Mouse (Mus musculus) liver, embryonic 14.5 days (tissue): ENCODE measurements around the gene Pip5k1b. TPM values are rescaled to one million over a fixed set of nuclear protein-coding genes. Genes with fewer than 3 reads are reported as not detected.

Experiments used
- ATAC-seq: fragments of 200-750 bp; cut with Nextera tagmentation; 2 replicates; pipeline ENCODE4 v1.8.0; 2017; ENCODE audit warnings: moderate number of reproducible peaks, mild to moderate bottlenecking, moderate library complexity; ENCODE audit not compliant: insufficient read depth
- DNase-seq, 3 experiments: peaks; one replicate each; pipeline ENCODE4 v3.0.0-alpha.2; 2012 to 2013; ENCODE audit warnings: low read depth in 3 of 3, low spot score in 3 of 3
- H3K27ac ChIP-seq: fragments of 300-500 bp; sonication (generic); 2 replicates; pipeline ENCODE4 v1.5.1; 2014; ENCODE audit warnings: moderate library complexity, mild to moderate bottlenecking, control low read depth, inconsistent platforms
- H3K27me3 ChIP-seq: fragments of 300-500 bp; sonication (generic); 2 replicates; pipeline ENCODE4 v1.6.1; 2014; ENCODE audit warnings: mild to moderate bottlenecking, low read length, moderate library complexity; ENCODE audit not compliant: control insufficient read depth, insufficient read depth
- H3K36me3 ChIP-seq: fragments of 300-500 bp; sonication (generic); replicated peaks from 2 replicates; pipeline ENCODE4 v1.6.1; 2014; ENCODE audit warnings: low read depth; ENCODE audit not compliant: control insufficient read depth, insufficient read depth
- H3K4me1 ChIP-seq, 2 experiments: fragments of 200-500 bp in 1 of 2; fragments of 300-500 bp in 1 of 2; sonication (generic) in 1 of 2; replicated peaks; 2 replicates each; pipeline ENCODE4 v1.6.1; 2012 to 2014; ENCODE audit warnings: antibody characterized with exemption in 1 of 2, inconsistent platforms in 1 of 2, low read length in 1 of 2; ENCODE audit not compliant: control insufficient read depth in 2 of 2, insufficient read depth in 2 of 2
- H3K4me2 ChIP-seq: fragments of 300-500 bp; sonication (generic); 2 replicates; pipeline ENCODE4 v1.6.1; 2014; ENCODE audit warnings: low read depth, mild to moderate bottlenecking, control low read depth, moderate library complexity
- H3K4me3 ChIP-seq, 2 experiments: fragments of 200-500 bp in 1 of 2; fragments of 300-500 bp in 1 of 2; sonication (generic) in 1 of 2; 2 replicates each; pipeline ENCODE4 v1.5.1; 2012 to 2014; ENCODE audit warnings: low read depth in 2 of 2, low read length in 2 of 2, mild to moderate bottlenecking in 2 of 2, control low read depth in 1 of 2, inconsistent platforms in 1 of 2, moderate library complexity in 1 of 2; ENCODE audit not compliant: insufficient read depth in 1 of 2
- H3K9ac ChIP-seq: fragments of 300-500 bp; sonication (generic); replicated peaks from 2 replicates; pipeline ENCODE4 v1.6.1; 2014; ENCODE audit warnings: mild to moderate bottlenecking, control low read depth, moderate library complexity
- H3K9me3 ChIP-seq: fragments of 300-500 bp; sonication (generic); 2 replicates; pipeline ENCODE4 v1.6.1; 2016; ENCODE audit warnings: low read length, mixed read lengths; ENCODE audit not compliant: control insufficient read depth
- CTCF ChIP-seq: IDR thresholded peaks from 2 replicates; pipeline ENCODE4 v1.5.1; 2016; ENCODE audit warnings: antibody characterized with exemption, low read depth, control low read depth
- EP300 ChIP-seq: IDR thresholded peaks from 2 replicates; pipeline ENCODE4 v1.6.1; 2016; ENCODE audit warnings: antibody characterized with exemption, low read depth
- WGBS: fragments of 180-500 bp; shearing (Covaris S2); extraction: QIAGEN DNeasy Blood & Tissue Kit; methylation state at CpG from one replicate; pipeline ENCODE4 v1.1.7; 2014; ENCODE audit not compliant: insufficient replicate concordance; 5-methylcytosine and 5-hydroxymethylcytosine counted together
- polyA plus RNA-seq, 2 experiments: library from polyadenylated mRNA; depleted of rRNA in 1 of 2; stranded (reverse) in 1 of 2; unstranded in 1 of 2; fragments of >200 nt; fragmentation: Nextera tagmentation in 1 of 2; extraction: Ambion mirVana in 1 of 2; gene quantifications; 2 replicates each; pipeline versions ENCODE4 v1.2.1 to v1.2.3; 2012 to 2014

Pip5k1b gene
- polyA plus RNA-seq, 2 experiments, result 8.1 to 10.8 TPM

DNA sequence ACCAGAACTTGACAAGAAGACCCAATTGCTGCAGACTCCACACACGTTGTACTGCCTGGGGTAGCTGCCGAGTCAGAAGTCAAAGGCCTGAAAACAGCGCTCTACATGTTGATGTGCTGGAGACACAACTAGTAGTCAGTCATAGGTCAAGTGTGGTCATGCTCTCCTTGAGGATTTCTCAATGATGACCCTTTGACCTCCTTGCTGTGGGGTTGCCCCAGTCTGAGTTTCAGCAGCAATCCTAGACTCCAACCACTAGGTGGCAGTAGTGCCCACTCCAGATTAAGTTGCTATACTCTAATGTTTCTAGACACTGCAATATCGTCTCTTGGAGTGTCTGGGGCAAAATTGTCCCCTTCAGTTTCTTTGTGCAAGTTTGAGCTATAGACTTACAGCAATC, 271.5 kb downstream of the Pip5k1b start:
- H3K4me3 ChIP-seq, result no peak overlapping the region
- H3K4me2 ChIP-seq, result no peak overlapping the region
- H3K27ac ChIP-seq, result no peak overlapping the region
- DNase-seq (peak in 2 of 3 experiments; percentile 56 to 59), ATAC-seq (no peak)
- WGBS, result 60% methylated on average over 4 of the region's 4 CpGs
- TF ChIP-seq CTCF, result peak; percentile 93
- no peak for TF ChIP-seq EP300
- no peaks in the 10 kb centered on the region for H3K36me3 ChIP-seq
- no peaks in the 10 kb centered on the region for H3K27me3 ChIP-seq
- no peak overlapping the region for H3K9ac ChIP-seq
- peaks cover 3 to 10% of the 10 kb centered on the region in 2 experiments for H3K4me1 ChIP-seq
- H3K9me3 ChIP-seq, result no peaks in the 10 kb centered on the region

DNA sequence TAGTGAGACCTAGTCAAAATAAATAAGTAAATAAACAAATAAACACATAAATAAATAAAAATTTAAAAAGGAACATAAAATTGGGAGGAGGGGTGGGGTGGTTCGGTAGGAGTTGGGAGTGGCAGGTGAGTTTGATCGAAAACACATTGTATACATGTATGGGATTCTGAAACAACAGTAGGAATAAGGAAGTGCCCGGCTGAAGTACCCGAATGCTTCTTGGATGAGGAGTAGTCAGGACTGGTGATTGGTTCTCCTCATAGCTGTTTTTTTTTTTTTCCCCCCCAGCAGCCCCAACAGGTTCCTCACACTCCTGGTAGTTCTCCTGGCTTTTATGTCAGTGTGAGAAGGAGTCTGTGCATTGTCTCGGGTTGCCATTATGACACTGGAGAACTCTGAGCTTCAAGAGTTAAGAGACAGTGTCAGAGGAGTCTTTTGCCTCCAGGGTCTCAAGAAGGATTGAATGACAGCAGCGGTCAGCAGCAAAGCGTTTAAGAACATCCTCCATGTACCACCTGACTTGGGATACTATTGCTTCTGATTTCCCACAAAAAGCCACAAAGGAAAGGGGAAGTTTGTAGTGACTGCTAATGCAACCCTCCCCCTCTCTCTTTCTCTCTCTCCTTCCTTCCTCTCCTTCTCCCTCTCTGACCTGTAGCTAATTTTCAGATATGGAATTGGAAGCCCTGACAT, 274.2 kb downstream of the Pip5k1b start:
- peaks cover 16 to 26% of the 10 kb centered on the region in 2 experiments for H3K4me1 ChIP-seq
- DNase-seq, result no peak
- H3K27ac ChIP-seq, result peak overlapping the region; percentile 51
- no peak for TF ChIP-seq CTCF
- no peak for TF ChIP-seq EP300
- no peak for ATAC-seq
- peak overlapping the region; percentile 64 for H3K9ac ChIP-seq
- H3K9me3 ChIP-seq, result no peaks in the 10 kb centered on the region
- H3K36me3 ChIP-seq, result peaks cover 3% of the 10 kb centered on the region
- WGBS, result 18% methylated on average over 7 of the region's 7 CpGs
- H3K27me3 ChIP-seq, result no peaks in the 10 kb centered on the region
- H3K4me2 ChIP-seq, result peak overlapping the region; percentile 97
- peak overlapping the region; percentile 71 to 91 for H3K4me3 ChIP-seq

DNA sequence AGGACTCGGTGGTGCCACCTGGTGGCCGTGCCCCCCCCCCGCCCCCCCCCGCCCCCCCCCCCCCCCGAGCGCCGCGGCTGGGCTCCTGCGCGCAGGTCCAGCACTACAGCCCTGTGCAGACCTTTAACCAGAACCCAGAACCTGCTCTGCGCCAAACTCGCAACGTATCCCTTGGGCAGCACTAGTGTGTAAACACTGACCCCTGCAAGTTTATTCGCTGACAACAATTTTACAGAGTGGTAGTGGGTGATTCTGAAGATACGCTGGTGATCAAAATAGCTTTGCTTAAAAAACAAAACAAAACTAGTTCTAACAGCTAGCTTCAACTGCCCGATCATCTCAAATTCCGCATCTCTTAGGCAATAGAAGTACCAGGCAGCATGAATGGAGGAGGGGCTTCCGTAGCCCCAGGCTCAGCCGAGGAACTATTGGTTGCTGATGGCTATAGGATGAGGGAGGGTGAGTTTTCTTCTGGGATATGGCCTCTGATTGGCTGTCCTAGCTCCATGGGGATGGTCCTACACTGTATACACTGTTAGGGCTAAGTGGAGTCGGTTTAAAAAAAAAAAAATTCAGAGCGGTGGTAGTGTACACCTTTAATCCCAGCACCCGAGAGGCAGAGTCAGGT, 275.0 kb downstream of the Pip5k1b start, which contains the start of gene Fxn:
Gene Fxn, minus strand, starts transcription at position 5 of the 628 bp plus-strand sequence.
- peak; percentile 85 to 87 (median 86) for DNase-seq
- peak within 1 kb of the TSS; percentile 95 for H3K27ac ChIP-seq
- peaks cover 4% of the 10 kb centered on the region for H3K36me3 ChIP-seq
- H3K4me1 ChIP-seq, result peaks cover 16 to 26% of the 10 kb centered on the region in 2 experiments
- peak within 1 kb of the TSS; percentile 97 for H3K4me2 ChIP-seq
- H3K4me3 ChIP-seq, result peak within 1 kb of the TSS; percentile 71 to 91
- ATAC-seq, result peak; percentile 87
- no peaks in the 10 kb centered on the region for H3K9me3 ChIP-seq
- no peak for TF ChIP-seq EP300
- no peak for TF ChIP-seq CTCF
- H3K27me3 ChIP-seq, result no peaks in the 10 kb centered on the region
- peak within 1 kb of the TSS; percentile 94 for H3K9ac ChIP-seq
- under 1% methylated on average over 12 of the region's 22 CpGs for whole genome bisulfite sequencing

DNA sequence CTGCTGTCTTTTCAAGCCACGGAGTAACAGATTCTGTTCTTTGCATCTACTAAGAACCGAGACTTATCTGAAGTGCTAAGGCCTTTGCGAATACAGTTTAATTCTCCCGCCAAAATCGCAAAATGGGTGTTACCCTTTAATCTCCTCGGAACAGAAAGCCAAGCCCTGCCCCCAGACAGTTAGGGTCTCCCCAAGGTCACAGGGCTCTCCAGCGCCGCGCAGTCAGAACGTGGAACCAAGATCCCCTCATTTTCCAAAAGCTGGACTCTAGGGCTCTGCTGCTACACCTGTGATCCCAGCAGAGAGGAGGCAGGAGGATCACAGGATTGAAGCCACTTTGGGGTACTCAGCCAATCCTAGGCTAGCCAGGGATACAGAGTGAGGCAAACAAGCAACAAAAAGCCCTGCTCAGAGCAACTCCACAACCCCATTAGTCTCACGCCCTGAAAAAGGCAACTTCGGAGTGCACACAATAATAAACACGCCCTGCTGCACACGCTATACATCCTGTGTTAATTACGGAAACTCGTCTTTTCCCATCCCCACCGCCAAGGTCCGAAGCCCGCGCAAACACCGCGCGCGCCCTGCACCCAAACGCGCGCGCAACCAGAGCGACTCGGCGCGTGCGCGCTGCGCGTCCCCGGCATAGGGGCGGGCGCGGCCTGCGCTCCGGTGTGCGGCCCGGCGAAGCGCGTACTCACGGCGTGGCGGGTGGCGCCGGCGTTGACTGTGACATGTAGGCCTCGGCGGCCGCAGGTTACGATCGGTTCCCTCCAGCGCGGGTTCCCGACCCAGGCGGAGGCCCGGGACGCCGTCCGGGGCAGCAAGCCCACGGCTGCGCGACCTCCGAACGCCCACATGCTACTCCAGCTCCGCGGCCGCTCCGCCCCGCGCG, 275.7 kb downstream of the Pip5k1b start:
- no peaks in the 10 kb centered on the region for H3K27me3 ChIP-seq
- H3K4me2 ChIP-seq, result peak overlapping the region; percentile 97

More for the DNA sequence above, 275.7 kb downstream of the Pip5k1b start:
- under 1% methylated on average over 75 of the region's 78 CpGs for WGBS
- TF ChIP-seq EP300 (peak; percentile 89), CTCF (peak; percentile 55)
- H3K27ac ChIP-seq, result peak overlapping the region; percentile 95
- DNase-seq (peak; percentile 91), ATAC-seq (peak; percentile 84)
- H3K4me3 ChIP-seq, result peak overlapping the region; percentile 71 to 91
- H3K9ac ChIP-seq, result peak overlapping the region; percentile 94
- H3K36me3 ChIP-seq, result peaks cover 11% of the 10 kb centered on the region
- peaks cover 20 to 30% of the 10 kb centered on the region in 2 experiments for H3K4me1 ChIP-seq
- H3K9me3 ChIP-seq, result no peaks in the 10 kb centered on the region
